Mouse (Mus musculus) stomach, postnatal 0 days (tissue): ENCODE measurements around the gene Bves. TPM values are rescaled to one million over a fixed set of nuclear protein-coding genes. Genes with fewer than 3 reads are reported as not detected.
"Not testable (repeated sequence)": the region's sequence is repeated elsewhere in the genome, so short reads cannot be mapped to it uniquely, and the experiment has no call there.

ENCODE experiments used
- ATAC-seq: fragments of 200-750 bp; cut with Nextera tagmentation; 2 replicates; pipeline ENCODE4 v1.8.0; 2017; ENCODE audit not compliant: low FRiP score, low TSS enrichment
- DNase-seq: peaks from one replicate; pipeline ENCODE4 v3.0.0-alpha.2; 2016; ENCODE audit warnings: low spot score
- H3K27ac ChIP-seq: fragments of 300-500 bp; sonication (generic); replicated peaks from 2 replicates; pipeline ENCODE4 v1.5.1; 2014; ENCODE audit warnings: mild to moderate bottlenecking, control low read depth
- H3K27me3 ChIP-seq: fragments of 300-500 bp; sonication (generic); 2 replicates; pipeline ENCODE4 v1.6.1; 2014; ENCODE audit warnings: low read length; ENCODE audit not compliant: control insufficient read depth, insufficient read depth
- H3K36me3 ChIP-seq: fragments of 300-500 bp; sonication (generic); 2 replicates; pipeline ENCODE4 v1.6.1; 2014; ENCODE audit warnings: low read length, mixed read lengths; ENCODE audit not compliant: control insufficient read depth, insufficient read depth
- H3K4me1 ChIP-seq: fragments of 300-500 bp; sonication (generic); replicated peaks from 2 replicates; pipeline ENCODE4 v1.6.1; 2014; ENCODE audit warnings: antibody characterized with exemption; ENCODE audit not compliant: control insufficient read depth, insufficient read depth
- H3K4me2 ChIP-seq: fragments of 300-500 bp; sonication (generic); replicated peaks from 2 replicates; pipeline ENCODE4 v1.6.1; 2014; ENCODE audit warnings: low read depth, mild to moderate bottlenecking, control low read depth, moderate library complexity
- H3K4me3 ChIP-seq: fragments of 300-500 bp; sonication (generic); 2 replicates; pipeline ENCODE4 v1.5.1; 2014; ENCODE audit warnings: low read depth, low read length, control low read depth
- H3K9ac ChIP-seq: fragments of 300-500 bp; sonication (generic); 2 replicates; pipeline ENCODE4 v1.6.1; 2014; ENCODE audit warnings: mild to moderate bottlenecking, low read length, control low read depth, mixed read lengths
- H3K9me3 ChIP-seq: fragments of 300-500 bp; sonication (generic); 2 replicates; pipeline ENCODE4 v1.6.1; 2016; ENCODE audit warnings: low read length; ENCODE audit not compliant: control insufficient read depth
- CTCF ChIP-seq: IDR thresholded peaks from 2 replicates; pipeline ENCODE4 v1.5.1; 2016; ENCODE audit warnings: antibody characterized with exemption, low read depth, mild to moderate bottlenecking, moderate library complexity
- EP300 ChIP-seq: optimal IDR thresholded peaks from 2 replicates; pipeline ENCODE3; 2016; ENCODE audit warnings: antibody characterized with exemption
- WGBS: fragments of 180-500 bp; shearing (Covaris S2); extraction: QIAGEN DNeasy Blood & Tissue Kit; methylation state at CpG from one replicate; pipeline ENCODE4 v1.1.7; 2014; 5-methylcytosine and 5-hydroxymethylcytosine counted together
- polyA plus RNA-seq: library from polyadenylated mRNA; unstranded; fragments of >200 nt; fragmentation: Nextera tagmentation; extraction: Ambion mirVana; gene quantifications from 2 replicates; pipeline ENCODE4 v1.2.1, GENCODE M21; 2015

Gene Bves
- polyA plus RNA-seq, 1 experiment from 2014 or later = 5.3 TPM

DNA sequence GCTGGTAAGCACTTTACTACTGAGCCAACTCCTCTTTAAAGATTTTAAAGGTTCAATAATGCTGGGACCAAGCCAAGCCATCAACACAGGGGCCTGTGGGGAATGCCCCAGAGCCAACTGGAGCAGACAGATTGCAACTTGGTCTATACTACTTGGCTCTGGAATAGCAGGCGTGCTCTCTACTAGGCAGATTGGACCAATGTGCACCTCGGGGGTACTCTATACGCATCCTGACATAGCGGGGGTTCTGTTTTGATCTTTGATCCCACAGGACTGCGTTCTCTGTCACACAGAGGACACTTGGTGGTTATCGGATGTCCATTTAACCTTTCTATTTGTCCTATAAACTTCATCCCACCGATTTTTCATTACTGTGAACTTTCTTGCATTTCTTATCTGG, 647 bp upstream of the Bves start:
- DNase-seq (no peak), ATAC-seq (no peak)
- peak overlapping the region; percentile 59 for H3K4me3 ChIP-seq
- H3K27me3 ChIP-seq = peaks cover 12% of the 10 kb centered on the region; the same call in 1 of the 2 replicates
- H3K9ac ChIP-seq = no peak overlapping the region
- no peaks in the 10 kb centered on the region for H3K36me3 ChIP-seq
- no peak for TF ChIP-seq CTCF
- TF ChIP-seq EP300 = no peak
- peak overlapping the region; percentile 70 for H3K4me2 ChIP-seq
- WGBS = 32% methylated on average over 7 of the region's 7 CpGs
- H3K4me1 ChIP-seq = no peaks in the 10 kb centered on the region
- H3K9me3 ChIP-seq = no peaks in the 10 kb centered on the region
- no peak overlapping the region for H3K27ac ChIP-seq

- H3K4me3 ChIP-seq = no peak overlapping the region
- no peak overlapping the region for H3K9ac ChIP-seq
- 79% methylated on average over 7 of the region's 7 CpGs for WGBS
- H3K9me3 ChIP-seq = no peaks in the 10 kb centered on the region
- H3K4me2 ChIP-seq = no peak overlapping the region
- H3K36me3 ChIP-seq = no peaks in the 10 kb centered on the region
- DNase-seq = no peak
- no peaks in the 10 kb centered on the region for H3K4me1 ChIP-seq
- no peak for ATAC-seq
- no peak overlapping the region for H3K27ac ChIP-seq
- TF ChIP-seq CTCF = no peak
- TF ChIP-seq EP300 = no peak
- peaks cover 12% of the 10 kb centered on the region; the same call in 1 of the 2 replicates for H3K27me3 ChIP-seq
Observed at GRCm38 (mm10) chr10:45339106-45339505, 3.5 kb downstream of the Bves start.

DNA sequence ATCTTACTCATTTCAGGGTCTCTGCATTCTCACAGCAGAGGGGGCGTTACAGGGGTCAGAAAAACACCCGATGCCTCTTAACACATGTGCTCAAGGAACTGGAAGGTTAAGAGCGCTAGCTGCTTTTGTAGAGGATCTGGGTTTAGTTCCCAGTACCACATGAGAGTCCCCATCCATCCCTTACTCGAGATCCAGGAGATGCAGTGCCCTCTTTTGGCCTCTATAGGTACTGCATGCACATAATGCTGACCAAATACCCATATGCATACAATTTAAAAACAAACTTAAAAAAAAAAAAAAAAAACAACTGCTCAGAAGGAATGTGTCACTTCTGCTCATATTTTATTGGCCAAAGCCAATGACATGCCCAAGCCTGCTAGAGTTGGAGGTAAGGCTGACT, 8.8 kb downstream of the Bves start:
- H3K27ac ChIP-seq = no peak overlapping the region
- TF ChIP-seq EP300 (no peak), CTCF (peak; percentile 42)
- DNase-seq = no peak
- H3K9me3 ChIP-seq = no peaks in the 10 kb centered on the region
- no peak overlapping the region for H3K4me2 ChIP-seq
- H3K36me3 ChIP-seq = no peaks in the 10 kb centered on the region
- no peak overlapping the region for H3K4me3 ChIP-seq
- no peaks in the 10 kb centered on the region for H3K27me3 ChIP-seq
- H3K9ac ChIP-seq = no peak overlapping the region
- no peaks in the 10 kb centered on the region for H3K4me1 ChIP-seq
- 84% methylated on average over 4 of the region's 4 CpGs for WGBS
- ATAC-seq = no peak

DNA sequence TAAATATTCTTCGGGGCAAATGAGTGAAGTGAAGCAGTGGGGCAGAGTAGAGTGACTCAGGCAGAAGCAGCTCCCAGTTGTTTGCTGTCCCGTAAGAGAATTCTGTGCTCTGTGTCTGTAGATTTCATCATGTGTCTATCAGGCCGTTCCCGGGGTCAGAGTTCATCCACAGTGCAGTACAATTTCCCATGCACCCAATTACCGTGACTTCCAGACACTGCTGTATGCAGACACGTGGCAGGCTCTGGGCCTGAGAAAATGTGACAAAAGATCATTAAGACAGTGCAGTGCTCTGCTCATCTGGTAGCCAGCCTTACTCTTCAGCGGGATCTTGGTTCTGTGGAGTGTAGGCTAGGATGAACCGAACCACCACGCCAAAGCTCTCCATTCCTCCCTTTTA, 9.6 kb downstream of the Bves start:
- H3K27me3 ChIP-seq = no peaks in the 10 kb centered on the region
- no peak overlapping the region for H3K4me2 ChIP-seq
- ATAC-seq (no peak), DNase-seq (no peak)
- no peaks in the 10 kb centered on the region for H3K4me1 ChIP-seq
- H3K36me3 ChIP-seq = no peaks in the 10 kb centered on the region
- H3K4me3 ChIP-seq = no peak overlapping the region
- no peak overlapping the region for H3K9ac ChIP-seq
- no peaks in the 10 kb centered on the region for H3K9me3 ChIP-seq
- no peak for TF ChIP-seq EP300
- TF ChIP-seq CTCF = no peak
- 85% methylated on average over 9 of the region's 9 CpGs for WGBS
- H3K27ac ChIP-seq = no peak overlapping the region

- WGBS = 86% methylated on average over 3 of the region's 3 CpGs
- not testable (repeated sequence) for H3K36me3 ChIP-seq, H3K4me3 ChIP-seq, H3K4me1 ChIP-seq, H3K9me3 ChIP-seq, H3K27ac ChIP-seq, H3K4me2 ChIP-seq, ATAC-seq, H3K27me3 ChIP-seq, H3K9ac ChIP-seq, DNase-seq
- peak; percentile 33 for TF ChIP-seq CTCF
Observed at GRCm38 (mm10) chr10:45348143-45348542, 12.6 kb downstream of the Bves start.

- no peak for TF ChIP-seq CTCF
- TF ChIP-seq EP300 = no peak
- WGBS = 86% methylated on average over 6 of the region's 6 CpGs
- no peaks in the 10 kb centered on the region for H3K27me3 ChIP-seq
- H3K27ac ChIP-seq = no peak overlapping the region
- DNase-seq (no peak), ATAC-seq (no peak)
- no peak overlapping the region for H3K4me3 ChIP-seq
- H3K4me1 ChIP-seq = no peaks in the 10 kb centered on the region
- no peak overlapping the region for H3K9ac ChIP-seq
- H3K9me3 ChIP-seq = no peaks in the 10 kb centered on the region
- H3K4me2 ChIP-seq = no peak overlapping the region
- H3K36me3 ChIP-seq = no peaks in the 10 kb centered on the region
Observed at GRCm38 (mm10) chr10:45356091-45356490, 20.5 kb downstream of the Bves start.
